Mouse (Mus musculus): ENCODE data around the gene Hist1h3e. TPM values are rescaled to one million over a fixed set of nuclear protein-coding genes. Genes with fewer than 3 reads are reported as not detected.

Hist1h3e gene
- polyA plus RNA-seq, 1 experiment = 36.8 TPM

DNA sequence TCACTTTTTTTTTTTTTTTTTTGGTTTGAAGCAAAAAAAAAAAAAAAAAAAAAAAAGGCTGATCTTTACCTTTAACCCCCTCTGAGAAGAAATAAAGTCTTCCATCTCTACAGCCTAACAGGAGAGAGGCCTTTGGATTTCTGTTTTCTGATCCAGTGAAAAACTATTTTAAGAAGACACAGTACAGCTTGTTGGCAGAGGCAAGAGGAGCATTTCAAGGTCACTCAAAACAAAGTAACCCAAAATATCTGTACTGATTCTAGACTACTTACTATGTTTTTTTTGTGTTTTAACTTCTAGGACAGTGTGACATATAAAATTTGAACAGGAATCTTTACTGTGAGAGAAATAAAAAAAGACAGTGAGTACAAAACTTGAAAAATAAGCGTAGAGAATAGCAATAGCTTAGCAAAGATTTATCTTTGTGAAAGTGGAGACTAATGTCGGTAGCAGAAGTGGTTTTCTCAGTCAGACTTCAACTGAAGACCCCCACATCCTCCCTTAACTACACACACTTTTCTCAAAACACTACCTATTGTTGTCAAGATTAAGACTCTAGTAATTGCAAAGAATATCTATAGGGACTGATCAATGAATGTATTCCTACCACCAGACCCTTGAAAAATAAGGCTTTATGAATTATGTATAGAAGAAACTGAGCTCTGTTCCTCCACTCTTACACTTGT lies 32.5 kb downstream of the Hist1h3e start:
- no peak for DNase-seq (ENCODE audit: low read depth in 1 of 2, low spot score in 2 of 2)
- Histone ChIP-seq H3K36me3 (ENCODE audit: control insufficient read depth, insufficient read depth, low read length) (no peaks in the 10 kb centered on the region), H3K4me1 (ENCODE audit: control insufficient read depth, insufficient read depth, insufficient read length) (peaks cover 3% of the 10 kb centered on the region; the same call in 1 of the 2 replicates), H3K27ac (ENCODE audit: insufficient read depth, low read length) (no peak overlapping the region), H3K27me3 (ENCODE audit: control insufficient read depth, insufficient read depth, low read length) (no peaks in the 10 kb centered on the region), H3K4me3 (ENCODE audit: extremely low read depth, insufficient read depth, insufficient read length) (no peak overlapping the region)
- TF ChIP-seq CTCF (IDR thresholded peaks at IDR 0.05; ENCODE audit: extremely low read depth, insufficient read depth, insufficient read length, insufficient replicate concordance) (no peak), POLR2A (IDR thresholded peaks at IDR 0.05; ENCODE audit: low read depth, low read length) (no peak)
- 21% methylated on average over 2 of the region's 2 CpGs for WGBS

DNA sequence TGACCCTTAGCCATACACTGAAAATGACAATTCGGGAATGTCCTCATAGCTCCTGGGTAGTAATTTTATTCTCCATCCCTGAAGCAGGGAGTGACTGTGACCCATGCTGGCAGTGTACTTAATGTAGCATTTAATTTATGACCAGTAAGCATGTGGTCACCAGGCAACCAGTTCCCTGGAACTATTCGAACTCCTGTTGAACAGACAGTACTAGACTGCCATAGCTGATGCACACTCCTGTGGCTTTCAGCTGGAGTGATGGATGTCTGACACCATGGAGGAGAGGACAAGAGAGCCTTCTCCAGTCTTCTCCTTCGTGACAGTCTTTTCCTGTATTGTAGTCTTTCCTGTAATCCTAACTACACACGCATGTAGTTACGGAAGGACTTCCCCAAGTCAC lies 33.2 kb downstream of the Hist1h3e start:
- H3K4me1 ChIP-seq (ENCODE audit: control insufficient read depth, insufficient read depth, insufficient read length) = no peaks in the 10 kb centered on the region
- TF ChIP-seq CTCF (IDR thresholded peaks at IDR 0.05; ENCODE audit: extremely low read depth, insufficient read depth, insufficient read length, insufficient replicate concordance) = no peak
- TF ChIP-seq POLR2A (IDR thresholded peaks at IDR 0.05; ENCODE audit: low read depth, low read length) = no peak
- no peak overlapping the region for H3K4me3 ChIP-seq (ENCODE audit: extremely low read depth, insufficient read depth, insufficient read length)
- no peak overlapping the region for H3K27ac ChIP-seq (ENCODE audit: insufficient read depth, low read length)
- 92% methylated on average over 5 of the region's 5 CpGs for WGBS
- no peak for DNase-seq (ENCODE audit: low read depth in 1 of 2, low spot score in 2 of 2)
- H3K27me3 ChIP-seq (ENCODE audit: control insufficient read depth, insufficient read depth, low read length) = no peaks in the 10 kb centered on the region
- no peaks in the 10 kb centered on the region for H3K36me3 ChIP-seq (ENCODE audit: control insufficient read depth, insufficient read depth, low read length)

- under 1% methylated on average over 17 of the region's 17 CpGs for WGBS
- peak; percentile 80 to 81 for DNase-seq (ENCODE audit: low read depth in 1 of 2, low spot score in 2 of 2)
- Histone ChIP-seq H3K4me3 (ENCODE audit: extremely low read depth, insufficient read depth, insufficient read length) (peak overlapping the region; percentile 43), H3K4me1 (ENCODE audit: control insufficient read depth, insufficient read depth, insufficient read length) (no peaks in the 10 kb centered on the region), H3K27me3 (ENCODE audit: control insufficient read depth, insufficient read depth, low read length) (no peaks in the 10 kb centered on the region), H3K27ac (ENCODE audit: insufficient read depth, low read length) (no peak overlapping the region), H3K36me3 (ENCODE audit: control insufficient read depth, insufficient read depth, low read length) (no peaks in the 10 kb centered on the region)
- no peak for TF ChIP-seq POLR2A (IDR thresholded peaks at IDR 0.05; ENCODE audit: low read depth, low read length)
- no peak for TF ChIP-seq CTCF (IDR thresholded peaks at IDR 0.05; ENCODE audit: extremely low read depth, insufficient read depth, insufficient read length, insufficient replicate concordance)
These were observed 35.9 kb downstream of the Hist1h3e start for GRCm38 (mm10) chr13:23526312-23526711.

DNA sequence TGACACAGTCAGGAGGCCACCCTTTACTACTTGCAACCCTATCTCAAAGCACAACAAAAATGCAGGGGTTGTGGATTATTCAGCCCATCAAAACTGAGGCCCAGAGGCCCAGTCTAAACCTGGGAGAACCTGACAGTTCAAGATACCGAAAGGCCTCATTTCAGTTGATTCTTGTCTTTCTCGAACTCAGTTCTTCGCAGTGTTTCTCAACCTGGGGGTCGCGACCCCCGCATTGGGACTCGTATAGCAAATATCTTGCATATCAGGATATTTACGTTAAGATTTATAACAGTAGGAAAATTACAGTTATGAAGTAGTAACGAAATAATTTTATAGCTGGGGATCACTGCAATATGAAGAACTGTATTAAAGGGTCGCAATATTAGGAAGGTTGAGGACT lies 36.3 kb downstream of the Hist1h3e start:
- Histone ChIP-seq H3K27me3 (ENCODE audit: control insufficient read depth, insufficient read depth, low read length) (no peaks in the 10 kb centered on the region), H3K4me3 (ENCODE audit: extremely low read depth, insufficient read depth, insufficient read length) (peak overlapping the region; percentile 11; the same call in 1 of the 2 replicates), H3K36me3 (ENCODE audit: control insufficient read depth, insufficient read depth, low read length) (no peaks in the 10 kb centered on the region), H3K27ac (ENCODE audit: insufficient read depth, low read length) (no peak overlapping the region), H3K4me1 (ENCODE audit: control insufficient read depth, insufficient read depth, insufficient read length) (no peaks in the 10 kb centered on the region)
- 6% methylated on average over 10 of the region's 10 CpGs for WGBS
- no peak for DNase-seq (ENCODE audit: low read depth in 1 of 2, low spot score in 2 of 2)
- TF ChIP-seq POLR2A (IDR thresholded peaks at IDR 0.05; ENCODE audit: low read depth, low read length) = no peak
- TF ChIP-seq CTCF (IDR thresholded peaks at IDR 0.05; ENCODE audit: extremely low read depth, insufficient read depth, insufficient read length, insufficient replicate concordance) = no peak

GRCm38 (mm10) chr13:23524654-23525053 lies 37.5 kb downstream of the Hist1h3e start:
- Histone ChIP-seq H3K36me3 (ENCODE audit: control insufficient read depth, insufficient read depth, low read length) (no peaks in the 10 kb centered on the region), H3K27ac (ENCODE audit: insufficient read depth, low read length) (no peak overlapping the region), H3K4me3 (ENCODE audit: extremely low read depth, insufficient read depth, insufficient read length) (no peak overlapping the region), H3K4me1 (ENCODE audit: control insufficient read depth, insufficient read depth, insufficient read length) (no peaks in the 10 kb centered on the region), H3K27me3 (ENCODE audit: control insufficient read depth, insufficient read depth, low read length) (no peaks in the 10 kb centered on the region)
- TF ChIP-seq POLR2A (IDR thresholded peaks at IDR 0.05; ENCODE audit: low read depth, low read length) (no peak), CTCF (IDR thresholded peaks at IDR 0.05; ENCODE audit: extremely low read depth, insufficient read depth, insufficient read length, insufficient replicate concordance) (peak; percentile 68; the same call in 1 of the 2 replicates)
- peak in 1 of 2 experiments; percentile 66 for DNase-seq (ENCODE audit: low read depth in 1 of 2, low spot score in 2 of 2)
- WGBS = 20% methylated on average over 5 of the region's 5 CpGs

GRCm38 (mm10) chr13:23523976-23524375 lies 38.2 kb downstream of the Hist1h3e start:
- WGBS = 58% methylated on average over 5 of the region's 5 CpGs

GRCm38 (mm10) chr13:23521703-23522102 lies 40.5 kb downstream of the Hist1h3e start:
- 3% methylated on average over 14 of the region's 14 CpGs for WGBS
- Histone ChIP-seq H3K36me3 (ENCODE audit: control insufficient read depth, insufficient read depth, low read length) (no peaks in the 10 kb centered on the region), H3K27ac (ENCODE audit: insufficient read depth, low read length) (no peak overlapping the region), H3K4me3 (ENCODE audit: extremely low read depth, insufficient read depth, insufficient read length) (no peak overlapping the region), H3K27me3 (ENCODE audit: control insufficient read depth, insufficient read depth, low read length) (no peaks in the 10 kb centered on the region), H3K4me1 (ENCODE audit: control insufficient read depth, insufficient read depth, insufficient read length) (no peaks in the 10 kb centered on the region)
- peak in 1 of 2 experiments; percentile 61 for DNase-seq (ENCODE audit: low read depth in 1 of 2, low spot score in 2 of 2)
- TF ChIP-seq CTCF (IDR thresholded peaks at IDR 0.05; ENCODE audit: extremely low read depth, insufficient read depth, insufficient read length, insufficient replicate concordance) (no peak), POLR2A (IDR thresholded peaks at IDR 0.05; ENCODE audit: low read depth, low read length) (no peak)

More at GRCm38 (mm10) chr13:23523976-23524375, 38.2 kb downstream of the Hist1h3e start:
- Histone ChIP-seq H3K4me1 (ENCODE audit: control insufficient read depth, insufficient read depth, insufficient read length) (no peaks in the 10 kb centered on the region), H3K27me3 (ENCODE audit: control insufficient read depth, insufficient read depth, low read length) (no peaks in the 10 kb centered on the region), H3K4me3 (ENCODE audit: extremely low read depth, insufficient read depth, insufficient read length) (no peak overlapping the region), H3K36me3 (ENCODE audit: control insufficient read depth, insufficient read depth, low read length) (no peaks in the 10 kb centered on the region), H3K27ac (ENCODE audit: insufficient read depth, low read length) (no peak overlapping the region)
- no peak for TF ChIP-seq POLR2A (IDR thresholded peaks at IDR 0.05; ENCODE audit: low read depth, low read length)
- no peak for TF ChIP-seq CTCF (IDR thresholded peaks at IDR 0.05; ENCODE audit: extremely low read depth, insufficient read depth, insufficient read length, insufficient replicate concordance)
- DNase-seq (ENCODE audit: low read depth in 1 of 2, low spot score in 2 of 2) = no peak

Data from spleen, adult 2 months (tissue).